Mouse (Mus musculus) myocyte (in vitro differentiated cells): ENCODE measurements around the gene Bst2. TPM values are rescaled to one million over a fixed set of nuclear protein-coding genes. Genes with fewer than 3 reads are reported as not detected.

Source experiments
- H3K27me3 ChIP-seq: one replicate; pipeline ENCODE4 v1.6.1; 2011; ENCODE audit not compliant: control insufficient read depth, insufficient read depth, insufficient read length
- H3K36me3 ChIP-seq: one replicate; pipeline ENCODE4 v1.6.1; 2011; ENCODE audit not compliant: control insufficient read depth, insufficient read depth
- H3K4me2 ChIP-seq: one replicate; pipeline ENCODE4 v1.6.1; 2011; ENCODE audit warnings: low read depth, control low read depth
- H3K4me3 ChIP-seq: one replicate; pipeline ENCODE4 v1.5.1; 2011; ENCODE audit warnings: mild to moderate bottlenecking, control low read depth, moderate library complexity
- H3K79me2 ChIP-seq: one replicate; pipeline ENCODE4 v1.6.1; 2011; ENCODE audit not compliant: control insufficient read depth, insufficient read depth
- H3ac ChIP-seq: one replicate; pipeline ENCODE4 v1.6.1; 2011; ENCODE audit not compliant: control insufficient read depth, insufficient read length
- CEBPB ChIP-seq: IDR thresholded peaks from 2 replicates; pipeline ENCODE4 v1.6.1; 2011; ENCODE audit warnings: mild to moderate bottlenecking, moderate library complexity; ENCODE audit not compliant: poor library complexity, insufficient read depth, severe bottlenecking
- E2F4 ChIP-seq: IDR thresholded peaks from one replicate; pipeline ENCODE4 v1.6.1; 2011; ENCODE audit warnings: mild to moderate bottlenecking, control low read depth, moderate library complexity; ENCODE audit not compliant: insufficient read depth
- MAX ChIP-seq: IDR thresholded peaks from one replicate; pipeline ENCODE4 v1.6.1; 2011; ENCODE audit warnings: low read depth, mild to moderate bottlenecking, control low read depth
- MYOD1 ChIP-seq, 3 experiments: IDR thresholded peaks; one replicate each; pipeline ENCODE4 v1.6.1; 2011; ENCODE audit warnings: control low read depth in 2 of 3, low read depth in 2 of 3, mild to moderate bottlenecking in 2 of 3, moderate library complexity in 1 of 3; ENCODE audit not compliant: insufficient read length in 2 of 3, control insufficient read depth in 1 of 3
- POLR2A ChIP-seq: IDR thresholded peaks from one replicate; pipeline ENCODE4 v1.6.1; 2011; ENCODE audit warnings: low read depth, mild to moderate bottlenecking, control low read depth, moderate library complexity; ENCODE audit not compliant: insufficient read length
- POLR2AphosphoS2 ChIP-seq: IDR thresholded peaks from one replicate; pipeline ENCODE4 v1.6.1; 2011; ENCODE audit warnings: low read depth, control low read depth; ENCODE audit not compliant: insufficient read length
- REST ChIP-seq: IDR thresholded peaks from one replicate; pipeline ENCODE4 v1.6.1; 2011; ENCODE audit warnings: mild to moderate bottlenecking, control low read depth, moderate library complexity; ENCODE audit not compliant: insufficient read depth, insufficient read length
- SRF ChIP-seq: IDR thresholded peaks from one replicate; pipeline ENCODE4 v1.6.1; 2011; ENCODE audit warnings: low read depth; ENCODE audit not compliant: control insufficient read depth, insufficient read length
- TCF12 ChIP-seq: IDR thresholded peaks from one replicate; pipeline ENCODE4 v1.6.1; 2011; ENCODE audit warnings: mild to moderate bottlenecking, control low read depth; ENCODE audit not compliant: poor library complexity, insufficient read depth, severe bottlenecking
- TCF3 ChIP-seq: IDR thresholded peaks from one replicate; pipeline ENCODE4 v1.6.1; 2011; ENCODE audit warnings: low read depth, control low read depth; ENCODE audit not compliant: insufficient read length
- USF1 ChIP-seq: IDR thresholded peaks from one replicate; pipeline ENCODE4 v1.6.1; 2011; ENCODE audit warnings: low read depth, mild to moderate bottlenecking, control low read depth, moderate library complexity
- polyA plus RNA-seq: library from polyadenylated mRNA; unstranded; fragments of >200 nt; fragmentation: generic; extraction: Trizol; gene quantifications from one replicate; pipeline ENCODE4 v1.2.1, GENCODE M21; 2012; ENCODE audit warnings: missing spikeins

Bst2 gene
- polyA plus RNA-seq, 1 experiment, result 33.9 TPM

- peak overlapping the region; percentile 47 for H3K4me3 ChIP-seq
Observed at GRCm38 (mm10) chr8:71484736-71485135, 52.5 kb downstream of the Bst2 start.

More at GRCm38 (mm10) chr8:71484736-71485135, 52.5 kb downstream of the Bst2 start:
- Histone ChIP-seq H3K4me2 (peak overlapping the region; percentile 77), H3K79me2 (no peaks in the 10 kb centered on the region), H3K36me3 (no peaks in the 10 kb centered on the region), H3ac (no peak overlapping the region), H3K27me3 (no peaks in the 10 kb centered on the region)
- TF ChIP-seq TCF3 (no peak), TCF12 (no peak), REST (no peak), POLR2A (no peak), MAX (no peak), POLR2AphosphoS2 (no peak), SRF (no peak), E2F4 (no peak), CEBPB (no peak), MYOD1 (IDR thresholded peaks at IDR 0.05; ENCODE audit: control insufficient read depth in 1 of 3, insufficient read length in 2 of 3, low read depth in 2 of 3) (no peak), USF1 (no peak)

Other genes with a start within 250 kb of the Bst2 start
- gene Use1, start 170.6 kb downstream of the Bst2 start, polyA plus RNA-seq, result 180 TPM
- 15.2 TPM for gene Ocel1, start 166.2 kb downstream of the Bst2 start, polyA plus RNA-seq
- 62.3 TPM for gene Nr2f6, start 155.5 kb downstream of the Bst2 start, polyA plus RNA-seq
- 0.02 TPM for gene Ushbp1, start 141.7 kb downstream of the Bst2 start, polyA plus RNA-seq
- 108 TPM for gene Babam1, start 140.6 kb downstream of the Bst2 start, polyA plus RNA-seq
- gene Ankle1, start 131.4 kb downstream of the Bst2 start, polyA plus RNA-seq, result 1.3 TPM
- 67.0 TPM for gene Abhd8, start 73.8 kb downstream of the Bst2 start, polyA plus RNA-seq
- 79.0 TPM for gene Mrpl34, start 72.5 kb downstream of the Bst2 start, polyA plus RNA-seq
- gene Dda1, start 68.3 kb downstream of the Bst2 start, polyA plus RNA-seq, result 117 TPM
- 27.5 TPM for gene Ano8, start 51.5 kb downstream of the Bst2 start, polyA plus RNA-seq
- 17.5 TPM for gene Gtpbp3, start 49.4 kb downstream of the Bst2 start, polyA plus RNA-seq
- gene Plvap, start 25.7 kb downstream of the Bst2 start, polyA plus RNA-seq, result 0.18 TPM
- 0.04 TPM for gene Ccdc194, start 11.7 kb downstream of the Bst2 start, polyA plus RNA-seq
- gene Mvb12a, start 5.5 kb upstream of the Bst2 start, polyA plus RNA-seq, result 61.5 TPM
- gene Tmem221, start 21.4 kb upstream of the Bst2 start, polyA plus RNA-seq, result 0.20 TPM
- 0.04 TPM for gene Nxnl1, start 29.1 kb upstream of the Bst2 start, polyA plus RNA-seq
- 33.9 TPM for gene Slc27a1, start 31.4 kb upstream of the Bst2 start, polyA plus RNA-seq
- gene Pgls, start 54.7 kb upstream of the Bst2 start, polyA plus RNA-seq, result 248 TPM
- 2.9 TPM for gene Fam129c, start 60.2 kb upstream of the Bst2 start, polyA plus RNA-seq
- gene Colgalt1, start 73.5 kb upstream of the Bst2 start, polyA plus RNA-seq, result 87.0 TPM
- 4.6 TPM for gene Unc13a, start 134.3 kb upstream of the Bst2 start, polyA plus RNA-seq
- gene Jak3, start 138.8 kb upstream of the Bst2 start, polyA plus RNA-seq, result 1.5 TPM
- gene Insl3, start 151.8 kb upstream of the Bst2 start, polyA plus RNA-seq, result 0.13 TPM
- gene B3gnt3, start 164.3 kb upstream of the Bst2 start, polyA plus RNA-seq, result 0.01 TPM
- gene Fcho1, start 188.3 kb upstream of the Bst2 start, polyA plus RNA-seq, result not detected